Mouse (Mus musculus) liver, embryonic 14.5 days (tissue): ENCODE results near the gene Stk24. TPM values are rescaled to one million over a fixed set of nuclear protein-coding genes. Genes with fewer than 3 reads are reported as not detected.

Experiments
- ATAC-seq: fragments of 200-750 bp; cut with Nextera tagmentation; 2 replicates; pipeline ENCODE4 v1.8.0; 2017; ENCODE audit warnings: moderate number of reproducible peaks, mild to moderate bottlenecking, moderate library complexity; ENCODE audit not compliant: insufficient read depth
- DNase-seq, 3 experiments: peaks; one replicate each; pipeline ENCODE4 v3.0.0-alpha.2; 2012 to 2013; ENCODE audit warnings: low read depth in 3 of 3, low spot score in 3 of 3
- H3K27ac ChIP-seq: fragments of 300-500 bp; sonication (generic); 2 replicates; pipeline ENCODE4 v1.5.1; 2014; ENCODE audit warnings: moderate library complexity, mild to moderate bottlenecking, control low read depth, inconsistent platforms
- H3K27me3 ChIP-seq: fragments of 300-500 bp; sonication (generic); 2 replicates; pipeline ENCODE4 v1.6.1; 2014; ENCODE audit warnings: mild to moderate bottlenecking, low read length, moderate library complexity; ENCODE audit not compliant: control insufficient read depth, insufficient read depth
- H3K36me3 ChIP-seq: fragments of 300-500 bp; sonication (generic); replicated peaks from 2 replicates; pipeline ENCODE4 v1.6.1; 2014; ENCODE audit warnings: low read depth; ENCODE audit not compliant: control insufficient read depth, insufficient read depth
- H3K4me1 ChIP-seq, 2 experiments: fragments of 200-500 bp in 1 of 2; fragments of 300-500 bp in 1 of 2; sonication (generic) in 1 of 2; replicated peaks; 2 replicates each; pipeline ENCODE4 v1.6.1; 2012 to 2014; ENCODE audit warnings: antibody characterized with exemption in 1 of 2, inconsistent platforms in 1 of 2, low read length in 1 of 2; ENCODE audit not compliant: control insufficient read depth in 2 of 2, insufficient read depth in 2 of 2
- H3K4me2 ChIP-seq: fragments of 300-500 bp; sonication (generic); 2 replicates; pipeline ENCODE4 v1.6.1; 2014; ENCODE audit warnings: low read depth, mild to moderate bottlenecking, control low read depth, moderate library complexity
- H3K4me3 ChIP-seq, 2 experiments: fragments of 200-500 bp in 1 of 2; fragments of 300-500 bp in 1 of 2; sonication (generic) in 1 of 2; 2 replicates each; pipeline ENCODE4 v1.5.1; 2012 to 2014; ENCODE audit warnings: low read depth in 2 of 2, low read length in 2 of 2, mild to moderate bottlenecking in 2 of 2, control low read depth in 1 of 2, inconsistent platforms in 1 of 2, moderate library complexity in 1 of 2; ENCODE audit not compliant: insufficient read depth in 1 of 2
- H3K9ac ChIP-seq: fragments of 300-500 bp; sonication (generic); replicated peaks from 2 replicates; pipeline ENCODE4 v1.6.1; 2014; ENCODE audit warnings: mild to moderate bottlenecking, control low read depth, moderate library complexity
- H3K9me3 ChIP-seq: fragments of 300-500 bp; sonication (generic); 2 replicates; pipeline ENCODE4 v1.6.1; 2016; ENCODE audit warnings: low read length, mixed read lengths; ENCODE audit not compliant: control insufficient read depth
- CTCF ChIP-seq: IDR thresholded peaks from 2 replicates; pipeline ENCODE4 v1.5.1; 2016; ENCODE audit warnings: antibody characterized with exemption, low read depth, control low read depth
- EP300 ChIP-seq: IDR thresholded peaks from 2 replicates; pipeline ENCODE4 v1.6.1; 2016; ENCODE audit warnings: antibody characterized with exemption, low read depth
- WGBS: fragments of 180-500 bp; shearing (Covaris S2); extraction: QIAGEN DNeasy Blood & Tissue Kit; methylation state at CpG from one replicate; pipeline ENCODE4 v1.1.7; 2014; ENCODE audit not compliant: insufficient replicate concordance; 5-methylcytosine and 5-hydroxymethylcytosine counted together
- polyA plus RNA-seq, 2 experiments: library from polyadenylated mRNA; depleted of rRNA in 1 of 2; stranded (reverse) in 1 of 2; unstranded in 1 of 2; fragments of >200 nt; fragmentation: Nextera tagmentation in 1 of 2; extraction: Ambion mirVana in 1 of 2; gene quantifications; 2 replicates each; pipeline versions ENCODE4 v1.2.1 to v1.2.3; 2012 to 2014

The Stk24 gene
- polyA plus RNA-seq, 2 experiments = 22.5 to 31.0 TPM

DNA sequence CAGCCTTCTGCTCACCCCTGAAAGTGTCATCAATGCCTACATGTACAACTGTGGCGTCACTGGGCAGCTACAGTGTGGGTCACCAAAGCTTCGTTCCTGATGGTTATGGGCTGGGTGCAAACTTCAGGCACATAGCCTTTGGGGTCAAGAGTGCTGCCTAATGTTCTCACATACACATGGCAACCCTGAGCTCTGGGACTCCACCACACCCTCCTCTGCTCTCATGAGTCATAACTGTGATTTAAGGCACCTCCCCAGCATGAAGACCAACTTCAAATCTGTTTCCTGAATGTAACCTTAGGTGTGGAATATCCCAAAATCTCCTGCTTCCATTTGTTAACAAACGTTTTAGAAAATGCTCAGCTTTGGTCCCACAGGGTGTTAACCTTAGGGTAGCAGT, 87.4 kb downstream of the Stk24 start:
- H3K4me1 ChIP-seq = no peaks in the 10 kb centered on the region
- H3K36me3 ChIP-seq = peaks cover 41% of the 10 kb centered on the region
- DNase-seq (no peak), ATAC-seq (no peak)
- 71% methylated on average over 3 of the region's 3 CpGs for WGBS
- H3K9me3 ChIP-seq = no peaks in the 10 kb centered on the region
- TF ChIP-seq EP300 = no peak
- no peak for TF ChIP-seq CTCF
- H3K27ac ChIP-seq = no peak overlapping the region
- no peak overlapping the region for H3K9ac ChIP-seq
- H3K4me2 ChIP-seq = no peak overlapping the region
- H3K27me3 ChIP-seq = no peaks in the 10 kb centered on the region
- no peak overlapping the region for H3K4me3 ChIP-seq

GRCm38 (mm10) chr14:121291881-121292280, 87.9 kb downstream of the Stk24 start:
- no peaks in the 10 kb centered on the region for H3K9me3 ChIP-seq
- H3K36me3 ChIP-seq = peaks cover 40% of the 10 kb centered on the region
- 92% methylated on average over 8 of the region's 8 CpGs for WGBS
- ATAC-seq = no peak
- no peaks in the 10 kb centered on the region for H3K27me3 ChIP-seq
- H3K4me1 ChIP-seq = no peaks in the 10 kb centered on the region
- no peak for DNase-seq
- H3K27ac ChIP-seq = no peak overlapping the region
- no peak for TF ChIP-seq EP300
- no peak for TF ChIP-seq CTCF
- H3K4me3 ChIP-seq = no peak overlapping the region
- H3K4me2 ChIP-seq = no peak overlapping the region
- no peak overlapping the region for H3K9ac ChIP-seq

DNA sequence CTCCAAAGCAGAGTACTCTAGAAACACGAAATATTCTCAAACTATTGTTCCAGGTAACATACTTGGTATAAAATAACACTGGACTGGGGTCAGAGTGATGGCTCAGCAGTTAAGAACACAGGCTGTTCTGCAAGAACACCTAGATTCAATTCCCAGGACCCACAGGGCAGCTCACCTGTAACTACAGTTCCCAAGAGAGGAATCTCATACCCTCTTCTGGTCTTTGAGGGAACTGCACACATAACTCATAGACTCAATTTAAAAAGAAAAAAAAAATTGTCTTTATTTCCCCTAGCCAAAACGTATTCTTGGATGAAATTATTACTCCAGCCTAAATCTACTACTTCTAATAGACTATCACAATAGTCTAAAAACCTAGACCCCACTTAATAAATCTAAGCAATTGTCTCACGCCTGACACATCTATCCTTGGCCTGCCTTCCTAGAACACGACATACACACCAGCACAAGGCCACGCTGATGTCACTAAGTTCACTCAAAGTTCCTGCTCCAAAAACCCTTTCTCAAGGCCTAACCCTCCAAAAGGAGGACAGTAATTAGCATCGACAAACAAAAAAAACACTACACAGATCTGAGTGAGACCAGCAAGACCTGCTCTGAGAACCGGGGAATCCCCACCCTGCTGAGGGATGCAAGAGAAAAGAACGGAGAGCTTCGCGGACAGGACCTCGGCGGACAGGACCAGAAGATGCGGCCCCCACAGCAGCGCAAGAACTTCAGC, 94.3 kb downstream of the Stk24 start:
- H3K4me2 ChIP-seq = no peak overlapping the region
- DNase-seq (no peak), ATAC-seq (no peak)
- no peak overlapping the region for H3K4me3 ChIP-seq
- no peaks in the 10 kb centered on the region for H3K4me1 ChIP-seq
- H3K27me3 ChIP-seq = no peaks in the 10 kb centered on the region
- WGBS = 86% methylated on average over 14 of the region's 14 CpGs
- no peak overlapping the region for H3K27ac ChIP-seq
- no peak overlapping the region for H3K9ac ChIP-seq
- no peak for TF ChIP-seq EP300
- peak; percentile 19; the same call in 1 of the 2 replicates for TF ChIP-seq CTCF
- H3K9me3 ChIP-seq = no peaks in the 10 kb centered on the region
- H3K36me3 ChIP-seq = peaks cover 30% of the 10 kb centered on the region

DNA sequence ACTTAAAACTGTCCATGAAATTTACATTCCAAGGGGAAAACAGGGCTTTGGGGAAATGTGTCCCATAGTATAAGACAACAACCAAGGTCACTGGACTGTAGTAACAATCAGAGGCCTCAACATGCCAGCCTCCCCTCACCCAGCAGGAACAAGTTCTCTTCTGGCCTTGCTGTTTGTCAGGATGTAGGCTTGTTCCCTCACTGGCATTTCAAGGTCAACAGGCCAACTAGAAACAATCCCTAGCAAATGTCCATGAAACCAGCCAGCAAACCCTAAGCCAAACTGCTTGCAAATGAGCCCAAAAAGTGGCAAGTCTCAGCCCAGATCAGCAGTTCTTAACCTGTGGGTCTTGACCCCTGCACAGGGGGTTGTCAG, 98.5 kb downstream of the Stk24 start:
- TF ChIP-seq CTCF (no peak), EP300 (no peak)

DNA sequence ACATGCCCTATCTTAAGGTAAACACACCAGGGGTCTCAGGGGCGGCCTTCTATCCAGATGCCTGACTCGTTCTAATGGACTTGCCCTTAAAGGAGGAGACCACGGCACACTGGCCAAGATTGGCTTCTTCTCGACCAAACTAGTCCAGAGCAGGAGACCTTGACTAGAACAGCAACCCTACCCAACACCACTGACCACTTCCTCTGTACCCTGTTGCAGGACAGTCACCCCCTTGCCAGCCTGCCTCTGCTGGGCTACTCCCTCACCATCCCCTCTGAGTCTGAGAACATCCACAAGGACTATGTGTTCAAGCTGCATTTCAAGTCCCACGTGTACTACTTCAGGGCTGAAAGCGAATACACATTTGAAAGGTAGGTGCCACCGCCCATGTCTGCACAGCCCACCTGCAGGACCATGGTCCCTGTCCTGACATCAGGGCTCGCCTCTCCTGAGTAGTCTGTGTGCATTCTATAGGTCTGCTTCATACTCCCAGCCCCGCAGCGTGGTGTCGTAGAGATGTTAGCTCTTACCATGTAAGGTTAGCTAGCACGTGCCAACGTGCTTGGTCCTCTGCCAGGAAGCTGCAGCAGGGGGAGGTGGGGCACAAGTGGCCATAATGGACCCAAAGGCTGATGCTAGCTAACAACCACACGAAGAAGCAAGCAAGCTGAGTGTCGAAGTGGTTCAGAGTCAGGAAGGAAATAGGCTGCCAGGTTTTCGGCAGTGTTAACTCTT, 99.0 kb downstream of the Stk24 start:
- Histone ChIP-seq H3K36me3 (peaks cover 9% of the 10 kb centered on the region), H3K27ac (no peak overlapping the region), H3K27me3 (no peaks in the 10 kb centered on the region), H3K9ac (no peak overlapping the region), H3K4me3 (no peak overlapping the region), H3K9me3 (no peaks in the 10 kb centered on the region), H3K4me2 (no peak overlapping the region), H3K4me1 (no peaks in the 10 kb centered on the region)
- no peak for TF ChIP-seq CTCF
- TF ChIP-seq EP300 = no peak
- DNase-seq (no peak), ATAC-seq (no peak)
- WGBS = 65% methylated on average over 16 of the region's 16 CpGs

More for the DNA sequence above, 98.5 kb downstream of the Stk24 start:
- no peaks in the 10 kb centered on the region for H3K4me1 ChIP-seq
- H3K27ac ChIP-seq = no peak overlapping the region
- H3K9ac ChIP-seq = no peak overlapping the region
- peaks cover 15% of the 10 kb centered on the region for H3K36me3 ChIP-seq
- no peaks in the 10 kb centered on the region for H3K27me3 ChIP-seq
- H3K9me3 ChIP-seq = no peaks in the 10 kb centered on the region
- H3K4me3 ChIP-seq = no peak overlapping the region
- DNase-seq (no peak), ATAC-seq (no peak)
- H3K4me2 ChIP-seq = no peak overlapping the region
